Mouse (Mus musculus): ENCODE data around the gene Pax5.

GRCm38 (mm10) chr4:44627890-44628289 lies 82.4 kb downstream of the Pax5 start:
- TF ChIP-seq CTCF (IDR thresholded peaks at IDR 0.05; ENCODE audit: extremely low read depth, insufficient read length, insufficient replicate concordance, low read depth, low read length) = no peak
- TF ChIP-seq POLR2A (IDR thresholded peaks at IDR 0.05; ENCODE audit: low read depth, low read length) = no peak

All from small intestine, adult 2 months (tissue).